Mouse (Mus musculus) hindbrain, embryonic 10.5 days (tissue): Measurements from ENCODE around the gene Hic2. TPM values are rescaled to one million over a fixed set of nuclear protein-coding genes. Genes with fewer than 3 reads are reported as not detected.
A peak's percentile ranks its signal among the peaks of the same experiment; 100 is the strongest.

ENCODE experiments used
- DNase-seq: peaks from one replicate; pipeline ENCODE4 v3.0.0-alpha.2; 2017; ENCODE audit warnings: low spot score
- H3K27ac ChIP-seq: fragments of 300-500 bp; sonication (generic); 2 replicates; pipeline ENCODE4 v1.5.1; 2016; ENCODE audit warnings: mild to moderate bottlenecking, moderate library complexity
- H3K27me3 ChIP-seq: fragments of 300-500 bp; sonication (generic); 2 replicates; pipeline ENCODE4 v1.6.1; 2016; ENCODE audit warnings: mild to moderate bottlenecking; ENCODE audit not compliant: poor library complexity, insufficient read depth, severe bottlenecking
- H3K36me3 ChIP-seq: fragments of 300-500 bp; sonication (generic); 2 replicates; pipeline ENCODE4 v1.6.1; 2016; ENCODE audit warnings: mild to moderate bottlenecking, moderate library complexity
- H3K4me1 ChIP-seq: fragments of 300-500 bp; sonication (generic); replicated peaks from 2 replicates; pipeline ENCODE4 v1.6.1; 2016; ENCODE audit warnings: mild to moderate bottlenecking
- H3K4me3 ChIP-seq: fragments of 300-500 bp; sonication (generic); 2 replicates; pipeline ENCODE4 v1.5.1; 2016; ENCODE audit warnings: mild to moderate bottlenecking, moderate library complexity
- H3K9me3 ChIP-seq: fragments of 300-500 bp; sonication (generic); 2 replicates; pipeline ENCODE4 v1.6.1; 2016; ENCODE audit warnings: mild to moderate bottlenecking, moderate library complexity
- WGBS: fragments of 180-500 bp; shearing (Covaris S2); methylation state at CpG from one replicate; pipeline ENCODE4 v1.1.7; 2016; 5-methylcytosine and 5-hydroxymethylcytosine counted together
- polyA plus RNA-seq: library from polyadenylated mRNA; unstranded; fragments of >200 nt; fragmentation: Nextera tagmentation; extraction: Ambion mirVana; gene quantifications from 2 replicates; pipeline ENCODE4 v1.2.1, GENCODE M21; 2016

Hic2 gene
- polyA plus RNA-seq, 1 experiment from 2014 or later: 16.1 TPM

- Histone ChIP-seq H3K4me1 (no peaks in the 10 kb centered on the region), H3K27me3 (no peaks in the 10 kb centered on the region), H3K4me3 (no peak overlapping the region), H3K27ac (peak overlapping the region; percentile 72; the same call in 1 of the 2 replicates), H3K36me3 (peaks cover 77% of the 10 kb centered on the region), H3K9me3 (no peaks in the 10 kb centered on the region)
- 7% methylated on average over 2 of the region's 2 CpGs for WGBS
- DNase-seq: peak; percentile 87
These were observed 59.4 kb downstream of the Hic2 start for GRCm38 (mm10) chr16:17292751-17293150.

- Histone ChIP-seq H3K27me3 (no peaks in the 10 kb centered on the region), H3K4me3 (no peak overlapping the region), H3K27ac (no peak overlapping the region), H3K9me3 (no peaks in the 10 kb centered on the region), H3K4me1 (no peaks in the 10 kb centered on the region), H3K36me3 (peaks cover 98% of the 10 kb centered on the region)
- 94% methylated on average over 3 of the region's 3 CpGs for WGBS
- no peak for DNase-seq
These were observed 67.4 kb downstream of the Hic2 start for GRCm38 (mm10) chr16:17300818-17301217.

GRCm38 (mm10) chr16:17303521-17304245 is 70.3 kb downstream of the Hic2 start:
- Histone ChIP-seq H3K27ac (no peak overlapping the region), H3K4me1 (no peaks in the 10 kb centered on the region), H3K9me3 (no peaks in the 10 kb centered on the region), H3K36me3 (peaks cover 97% of the 10 kb centered on the region), H3K4me3 (no peak overlapping the region), H3K27me3 (no peaks in the 10 kb centered on the region)
- WGBS: 83% methylated on average over 5 of the region's 5 CpGs
- DNase-seq: no peak

- H3K4me1 ChIP-seq: no peaks in the 10 kb centered on the region
- H3K27me3 ChIP-seq: no peaks in the 10 kb centered on the region
- no peaks in the 10 kb centered on the region for H3K9me3 ChIP-seq
- no peak for DNase-seq
- no peak overlapping the region for H3K27ac ChIP-seq
- 95% methylated on average over 5 of the region's 5 CpGs for WGBS
- H3K4me3 ChIP-seq: no peak overlapping the region
- H3K36me3 ChIP-seq: peaks cover 92% of the 10 kb centered on the region
These were observed 74.1 kb downstream of the Hic2 start for GRCm38 (mm10) chr16:17307461-17307860.

GRCm38 (mm10) chr16:17309036-17309435 is 75.7 kb downstream of the Hic2 start:
- Histone ChIP-seq H3K27me3 (no peaks in the 10 kb centered on the region), H3K36me3 (peaks cover 92% of the 10 kb centered on the region), H3K27ac (no peak overlapping the region), H3K9me3 (no peaks in the 10 kb centered on the region), H3K4me1 (no peaks in the 10 kb centered on the region), H3K4me3 (no peak overlapping the region)
- no peak for DNase-seq
- WGBS: 94% methylated on average over 10 of the region's 10 CpGs

GRCm38 (mm10) chr16:17312531-17312930 is 79.2 kb downstream of the Hic2 start:
- H3K4me1 ChIP-seq: no peaks in the 10 kb centered on the region
- H3K4me3 ChIP-seq: no peak overlapping the region
- no peaks in the 10 kb centered on the region for H3K27me3 ChIP-seq
- H3K9me3 ChIP-seq: no peaks in the 10 kb centered on the region
- H3K36me3 ChIP-seq: peaks cover 94% of the 10 kb centered on the region
- WGBS: 91% methylated on average over 5 of the region's 5 CpGs
- DNase-seq: no peak
- H3K27ac ChIP-seq: no peak overlapping the region

Other genes starting within 250 kb of the Hic2 start
- 103 and 104 TPM in 2 replicates for gene Ypel1, start 163.9 kb upstream of the Hic2 start, polyA plus RNA-seq
- gene Ppil2, start 122.3 kb upstream of the Hic2 start, polyA plus RNA-seq: 159 and 177 TPM in 2 replicates
- 146 and 175 TPM in 2 replicates for gene 2610318N02Rik, start 108.4 kb upstream of the Hic2 start, polyA plus RNA-seq
- 114 and 136 TPM in 2 replicates for gene Sdf2l1, start 101.2 kb upstream of the Hic2 start, polyA plus RNA-seq
- 7.8 and 10.1 TPM in 2 replicates for gene Ydjc, start 89.0 kb upstream of the Hic2 start, polyA plus RNA-seq
- gene Ccdc116, start 86.3 kb upstream of the Hic2 start, polyA plus RNA-seq: 0.73 and 0.75 TPM in 2 replicates
- 394 and 407 TPM in 2 replicates for gene Ube2l3, start 30.9 kb upstream of the Hic2 start, polyA plus RNA-seq
- gene Rimbp3, start 25.0 kb upstream of the Hic2 start, polyA plus RNA-seq: 1.6 and 1.9 TPM in 2 replicates
- 7.2 and 11.1 TPM in 2 replicates for gene Tmem191c, start 42.5 kb downstream of the Hic2 start, polyA plus RNA-seq
- gene Serpind1, start 97.8 kb downstream of the Hic2 start, polyA plus RNA-seq: 0.17 and 0.21 TPM in 2 replicates
- 11.9 and 12.9 TPM in 2 replicates for gene Snap29, start 172.4 kb downstream of the Hic2 start, polyA plus RNA-seq
- gene Pi4ka, start 172.7 kb downstream of the Hic2 start, polyA plus RNA-seq: 38.8 and 48.4 TPM in 2 replicates
- 75.8 and 81.5 TPM in 2 replicates for gene Crkl, start 218.4 kb downstream of the Hic2 start, polyA plus RNA-seq